ENCODE assay signal across 24 mouse cellular contexts in genomic region chr10:120197061-120197835, GRCm38 (mm10). TPM values are rescaled to one million over a fixed set of nuclear protein-coding genes. Genes with fewer than 3 reads are reported as not detected.
DNase-seq lines count a peak whose midpoint lies in the region; ATAC-seq lines count a peak whose summit lies in the region.
"Had no signal": no experiment of that assay in that cellular context is flagged by ENCODE, and none has a peak within 500 bp of the region (broad histone marks: within the 10 kb centered on the region; RNA-seq: fewer than 3 reads in every experiment).

No protein-coding gene starts in this region.

- H3K4me3 ChIP-seq in heart, embryonic 12.5 days: no peak overlapping the region
- H3K4me3 ChIP-seq: embryonic facial prominence, embryonic 10.5 days; forebrain, embryonic 15.5 days; hindbrain, embryonic 10.5 days; limb, embryonic 15.5 days; neural tube, embryonic 15.5 days had no signal

- peaks cover 15% of the 10 kb centered on the region; the same call in 1 of the 2 replicates for H3K27me3 ChIP-seq in heart, embryonic 12.5 days (replicated peaks)

- H3K9me3 ChIP-seq in heart, embryonic 12.5 days (replicated peaks): no peaks in the 10 kb centered on the region
- H3K9me3 ChIP-seq: forebrain, embryonic 15.5 days; hindbrain, embryonic 10.5 days; limb, embryonic 15.5 days; neural tube, embryonic 15.5 days had no signal

- ATAC-seq in heart, embryonic 12.5 days (ENCODE audit: insufficient number of reproducible peaks, low FRiP score): no peak
- peak; percentile 26 for ATAC-seq in granulocyte monocyte progenitor cell, adult 5-6 weeks (replicated peaks; ENCODE audit: poor library complexity, severe bottlenecking)
- ATAC-seq: activated CD4-positive, CD25-positive, alpha-beta regulatory T cell, adult 4 months; forebrain, embryonic 15.5 days; hindbrain, embryonic 16.5 days; intestine, embryonic 16.5 days had no signal

- no peak overlapping the region for H3K9ac ChIP-seq in heart, embryonic 12.5 days
- H3K9ac ChIP-seq: forebrain, embryonic 15.5 days; limb, embryonic 15.5 days; liver, embryonic 14.5 days; lung, embryonic 14.5 days; neural tube, embryonic 15.5 days had no signal

- H3K36me3 ChIP-seq in heart, embryonic 12.5 days: no peaks in the 10 kb centered on the region
- H3K36me3 ChIP-seq: embryonic facial prominence, embryonic 10.5 days; forebrain, embryonic 15.5 days; hindbrain, embryonic 10.5 days; limb, embryonic 15.5 days; neural tube, embryonic 15.5 days had no signal

- no peak overlapping the region for H3K27ac ChIP-seq in heart, embryonic 12.5 days (ENCODE audit: poor library complexity, severe bottlenecking)
- H3K27ac ChIP-seq: embryonic facial prominence, embryonic 10.5 days; forebrain, embryonic 15.5 days; hindbrain, embryonic 10.5 days; limb, embryonic 15.5 days; liver, embryonic 14.5 days; neural tube, embryonic 15.5 days had no signal

- H3K4me1 ChIP-seq in heart, embryonic 12.5 days (replicated peaks): 0 out of 2 replicates have a peak, but pooled peaks cover 4% of the 10 kb centered on the region

- no peak overlapping the region for H3K4me2 ChIP-seq in heart, embryonic 12.5 days
- H3K4me2 ChIP-seq: forebrain, embryonic 15.5 days; limb, embryonic 15.5 days; lung, embryonic 14.5 days; neural tube, embryonic 15.5 days had no signal

- peak; percentile 74 for DNase-seq in heart, adult 11 months
- peak; percentile 54 for DNase-seq in CD4-positive, CD25-positive, alpha-beta regulatory T cell, adult 2 months (ENCODE audit: low read depth, low spot score)
- peak; percentile 30 for DNase-seq in naive thymus-derived CD4-positive, alpha-beta T cell, adult 2 months (ENCODE audit: low read depth)
- DNase-seq in adrenal gland, adult 18-20 months (ENCODE audit: low spot score in 2 of 2): no peak
- DNase-seq in urinary bladder, adult 18-20 months (ENCODE audit: low spot score in 2 of 2): no peak
- DNase-seq in adrenal gland, adult (ENCODE audit: inconsistent age in 2 of 2, low spot score in 1 of 2): no peak
- DNase-seq: adrenal gland, postnatal 25 days; cerebellum, adult 9-10 months; gastrocnemius, postnatal 36 days; kidney, postnatal 36 days; lung, embryonic 14.5 days; midbrain, embryonic 14.5 days; thymus, postnatal 14 days had no signal

- WGBS in heart, embryonic 12.5 days: 79% methylated on average over 14 of the region's 14 CpGs

RNA-seq across cellular contexts. Expression of gene Tmbim4, which starts 4.1 kb away (rescaled TPM):
- 103 and 105 TPM in 2 replicates for polyA plus RNA-seq in heart, embryonic 12.5 days (2016; fragmentation: Nextera tagmentation; extraction: Ambion mirVana)
- total RNA-seq in granulocyte monocyte progenitor cell, adult 5-6 weeks (2014; fragmentation: Nextera tagmentation): 87.9 and 100 TPM in 2 replicates
- 100 and 140 TPM in 2 replicates for total RNA-seq in granulocyte monocyte progenitor cell, adult 5-6 weeks (2017)
- total RNA-seq in adrenal gland, adult 18-20 months (2021): 100 to 1,000 TPM; 131 to 143 TPM

RNA-seq across cellular contexts. Expression of gene Irak3, which starts 4.7 kb away (rescaled TPM):
- 0.20 and 0.32 TPM in 2 replicates for polyA plus RNA-seq in heart, embryonic 12.5 days (2016; fragmentation: Nextera tagmentation; extraction: Ambion mirVana)
- 37.4 and 45.1 TPM in 2 replicates for total RNA-seq in granulocyte monocyte progenitor cell, adult 5-6 weeks (2014; fragmentation: Nextera tagmentation)
- total RNA-seq in granulocyte monocyte progenitor cell, adult 5-6 weeks (2017): 21.7 and 24.0 TPM in 2 replicates
- total RNA-seq in adrenal gland, adult 18-20 months (2021): 1 to 10 TPM; 2.2 to 4.7 TPM

RNA-seq across cellular contexts. Expression of gene Llph, which starts 29.6 kb away (rescaled TPM):
- 31.7 and 32.0 TPM in 2 replicates for polyA plus RNA-seq in heart, embryonic 12.5 days (2016; fragmentation: Nextera tagmentation; extraction: Ambion mirVana)
- total RNA-seq in granulocyte monocyte progenitor cell, adult 5-6 weeks (2014; fragmentation: Nextera tagmentation): 73.4 and 83.8 TPM in 2 replicates
- 80.4 and 84.9 TPM in 2 replicates for total RNA-seq in granulocyte monocyte progenitor cell, adult 5-6 weeks (2017)
- 10 to 100 TPM; 26.7 to 34.4 TPM for total RNA-seq in adrenal gland, adult 18-20 months (2021)

Comparison
In these comparisons a context has a peak if more than half of its experiments do, and no peak if none do; other contexts are left out.
1. DNase-seq: peak in heart, adult 11 months (single experiment), CD4-positive, CD25-positive, alpha-beta regulatory T cell, adult 2 months (single experiment) and naive thymus-derived CD4-positive, alpha-beta T cell, adult 2 months (single experiment); none in adrenal gland, adult 18-20 months (0 of 2), urinary bladder, adult 18-20 months (0 of 2) and adrenal gland, adult (0 of 2).
2. RNA of gene Irak3, which starts 4.7 kb away (total RNA-seq): 21.7 to 45.1 TPM in granulocyte monocyte progenitor cell, adult 5-6 weeks; 2.2 to 4.7 TPM in adrenal gland, adult 18-20 months; every median in the first group is over 4 times any median in the second.